Mouse (Mus musculus): Measurements from ENCODE around the gene Vsig10. TPM values are rescaled to one million over a fixed set of nuclear protein-coding genes. Genes with fewer than 3 reads are reported as not detected.
"Not testable (repeated sequence)": the region's sequence is repeated elsewhere in the genome, so short reads cannot be mapped to it uniquely, and the experiment has no call there.

Vsig10 gene
- polyA plus RNA-seq, 1 experiment from 2014 or later: 1.1 TPM

- no peaks in the 10 kb centered on the region for H3K27me3 ChIP-seq (replicated peaks; ENCODE audit: control insufficient read depth, insufficient read depth, low read length)
- no peaks in the 10 kb centered on the region for H3K9me3 ChIP-seq (replicated peaks; ENCODE audit: control insufficient read depth, low read length)
- 86% methylated on average over 6 of the region's 6 CpGs for WGBS
Measured at GRCm38 (mm10) chr5:117292547-117292946, 26.3 kb upstream of the Vsig10 start.

DNA sequence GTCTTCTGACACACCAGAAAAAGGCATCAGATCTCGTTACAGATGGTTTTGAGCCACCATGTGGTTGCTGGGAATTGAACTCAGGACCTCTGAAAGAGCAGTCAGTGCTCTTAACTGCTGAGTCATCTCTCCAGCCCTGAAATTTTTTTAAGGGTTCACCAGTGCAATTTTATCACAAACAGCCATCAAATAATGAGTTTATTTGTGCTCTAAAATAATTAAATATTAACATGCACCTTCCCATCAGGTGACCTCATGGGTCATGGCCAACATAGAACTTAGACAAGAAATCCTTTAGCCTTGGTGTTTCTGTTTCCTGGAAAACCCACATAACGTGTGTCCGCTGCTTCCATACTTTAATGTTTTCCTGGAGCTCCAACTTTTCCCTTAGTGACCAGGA is 25.1 kb upstream of the Vsig10 start:
- H3K9ac ChIP-seq (ENCODE audit: low read length); H3K4me3 ChIP-seq (ENCODE audit: low read depth, low read length); H3K27me3 ChIP-seq (replicated peaks; ENCODE audit: control insufficient read depth, insufficient read depth, low read length); H3K9me3 ChIP-seq (replicated peaks; ENCODE audit: control insufficient read depth, low read length); ATAC-seq; H3K36me3 ChIP-seq (ENCODE audit: control insufficient read depth, insufficient read depth, low read length); H3K4me2 ChIP-seq (ENCODE audit: low read length); DNase-seq (ENCODE audit: low spot score); H3K4me1 ChIP-seq (ENCODE audit: control insufficient read depth, insufficient read depth, low read length); H3K27ac ChIP-seq (ENCODE audit: low read depth, low read length): not testable (repeated sequence)
- 81% methylated on average over 3 of the region's 3 CpGs for WGBS

More at GRCm38 (mm10) chr5:117292547-117292946, 26.3 kb upstream of the Vsig10 start:
- Histone ChIP-seq H3K36me3 (ENCODE audit: control insufficient read depth, insufficient read depth, low read length) (no peaks in the 10 kb centered on the region), H3K27ac (ENCODE audit: low read depth, low read length) (no peak overlapping the region), H3K9ac (ENCODE audit: low read length) (no peak overlapping the region), H3K4me3 (ENCODE audit: low read depth, low read length) (no peak overlapping the region), H3K4me2 (ENCODE audit: low read length) (no peak overlapping the region), H3K4me1 (ENCODE audit: control insufficient read depth, insufficient read depth, low read length) (no peaks in the 10 kb centered on the region)
- DNase-seq (ENCODE audit: low spot score) (no peak), ATAC-seq (no peak)

- no peak overlapping the region for H3K27ac ChIP-seq (ENCODE audit: low read depth, low read length)
- ATAC-seq (no peak), DNase-seq (ENCODE audit: low spot score) (no peak)
- H3K4me3 ChIP-seq (ENCODE audit: low read depth, low read length): no peak overlapping the region
- H3K4me1 ChIP-seq (ENCODE audit: control insufficient read depth, insufficient read depth, low read length): no peaks in the 10 kb centered on the region
- H3K27me3 ChIP-seq (replicated peaks; ENCODE audit: control insufficient read depth, insufficient read depth, low read length): no peaks in the 10 kb centered on the region
- 95% methylated on average over 8 of the region's 8 CpGs for WGBS
- H3K9ac ChIP-seq (ENCODE audit: low read length): no peak overlapping the region
- H3K4me2 ChIP-seq (ENCODE audit: low read length): no peak overlapping the region
- H3K9me3 ChIP-seq (replicated peaks; ENCODE audit: control insufficient read depth, low read length): no peaks in the 10 kb centered on the region
- no peaks in the 10 kb centered on the region for H3K36me3 ChIP-seq (ENCODE audit: control insufficient read depth, insufficient read depth, low read length)
Measured at GRCm38 (mm10) chr5:117295011-117295410, 23.9 kb upstream of the Vsig10 start.

DNA sequence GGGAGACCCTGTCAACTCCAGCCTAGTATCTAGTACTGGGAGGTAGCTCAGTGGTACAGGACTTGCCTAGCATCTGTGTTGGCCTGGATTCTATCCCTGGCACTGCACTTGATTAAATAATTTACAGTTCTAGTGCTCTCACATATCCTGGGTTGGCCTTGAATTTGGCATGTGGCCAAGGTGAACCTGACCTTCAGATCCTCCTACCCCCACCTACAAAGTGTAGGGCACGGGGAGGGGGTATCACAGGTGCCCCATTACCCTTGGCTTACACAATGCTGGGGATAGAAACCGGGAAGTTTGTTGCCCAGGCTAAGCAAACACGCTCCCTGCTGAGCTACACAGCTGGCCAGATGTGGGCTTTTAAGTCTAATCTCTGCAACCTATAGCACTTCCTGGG is 16.0 kb upstream of the Vsig10 start:
- Histone ChIP-seq H3K36me3 (ENCODE audit: control insufficient read depth, insufficient read depth, low read length) (no peaks in the 10 kb centered on the region), H3K4me2 (ENCODE audit: low read length) (no peak overlapping the region), H3K4me3 (ENCODE audit: low read depth, low read length) (no peak overlapping the region), H3K9me3 (replicated peaks; ENCODE audit: control insufficient read depth, low read length) (no peaks in the 10 kb centered on the region), H3K9ac (ENCODE audit: low read length) (no peak overlapping the region), H3K4me1 (ENCODE audit: control insufficient read depth, insufficient read depth, low read length) (no peaks in the 10 kb centered on the region), H3K27ac (ENCODE audit: low read depth, low read length) (no peak overlapping the region), H3K27me3 (replicated peaks; ENCODE audit: control insufficient read depth, insufficient read depth, low read length) (no peaks in the 10 kb centered on the region)
- ATAC-seq: no peak
- no peak for DNase-seq (ENCODE audit: low spot score)
- WGBS: 72% methylated on average over 3 of the region's 3 CpGs

- no peak for DNase-seq (ENCODE audit: low spot score)
- H3K27me3 ChIP-seq (replicated peaks; ENCODE audit: control insufficient read depth, insufficient read depth, low read length): no peaks in the 10 kb centered on the region
- no peaks in the 10 kb centered on the region for H3K9me3 ChIP-seq (replicated peaks; ENCODE audit: control insufficient read depth, low read length)
- H3K4me1 ChIP-seq (ENCODE audit: control insufficient read depth, insufficient read depth, low read length): no peaks in the 10 kb centered on the region
- H3K36me3 ChIP-seq (ENCODE audit: control insufficient read depth, insufficient read depth, low read length): no peaks in the 10 kb centered on the region
- H3K4me2 ChIP-seq (ENCODE audit: low read length): no peak overlapping the region
- no peak for ATAC-seq
- H3K27ac ChIP-seq (ENCODE audit: low read depth, low read length): no peak overlapping the region
- no peak overlapping the region for H3K4me3 ChIP-seq (ENCODE audit: low read depth, low read length)
- H3K9ac ChIP-seq (ENCODE audit: low read length): no peak overlapping the region
- WGBS: 57% methylated on average over 18 of the region's 18 CpGs
Measured at GRCm38 (mm10) chr5:117303691-117304579, 14.9 kb upstream of the Vsig10 start.

DNA sequence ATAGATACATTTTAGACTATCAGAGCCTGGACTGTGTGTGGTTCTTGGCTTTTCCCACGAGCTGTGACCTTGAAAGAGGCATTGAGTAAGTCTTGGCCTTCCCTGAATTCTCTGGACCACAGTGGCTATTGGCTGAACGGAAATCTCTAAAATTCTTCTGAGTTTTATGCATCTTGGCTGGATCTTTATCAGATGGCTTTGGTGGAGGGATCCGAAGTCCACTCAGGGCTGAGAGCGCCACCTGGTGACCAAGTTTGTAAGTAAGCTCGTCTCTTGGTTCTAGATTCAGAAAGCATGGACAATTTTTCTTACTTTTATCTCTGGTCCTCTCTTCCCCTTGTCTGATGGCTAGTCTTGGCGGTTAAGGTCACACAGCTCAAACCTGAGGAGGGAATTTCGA is 13.9 kb upstream of the Vsig10 start:
- Histone ChIP-seq H3K9me3 (replicated peaks; ENCODE audit: control insufficient read depth, low read length) (no peaks in the 10 kb centered on the region), H3K4me2 (ENCODE audit: low read length) (no peak overlapping the region), H3K4me3 (ENCODE audit: low read depth, low read length) (no peak overlapping the region), H3K4me1 (ENCODE audit: control insufficient read depth, insufficient read depth, low read length) (no peaks in the 10 kb centered on the region), H3K36me3 (ENCODE audit: control insufficient read depth, insufficient read depth, low read length) (no peaks in the 10 kb centered on the region), H3K27me3 (replicated peaks; ENCODE audit: control insufficient read depth, insufficient read depth, low read length) (no peaks in the 10 kb centered on the region), H3K9ac (ENCODE audit: low read length) (no peak overlapping the region), H3K27ac (ENCODE audit: low read depth, low read length) (no peak overlapping the region)
- DNase-seq (ENCODE audit: low spot score): peak; percentile 78
- ATAC-seq: no peak
- 78% methylated on average over 7 of the region's 7 CpGs for WGBS

DNA sequence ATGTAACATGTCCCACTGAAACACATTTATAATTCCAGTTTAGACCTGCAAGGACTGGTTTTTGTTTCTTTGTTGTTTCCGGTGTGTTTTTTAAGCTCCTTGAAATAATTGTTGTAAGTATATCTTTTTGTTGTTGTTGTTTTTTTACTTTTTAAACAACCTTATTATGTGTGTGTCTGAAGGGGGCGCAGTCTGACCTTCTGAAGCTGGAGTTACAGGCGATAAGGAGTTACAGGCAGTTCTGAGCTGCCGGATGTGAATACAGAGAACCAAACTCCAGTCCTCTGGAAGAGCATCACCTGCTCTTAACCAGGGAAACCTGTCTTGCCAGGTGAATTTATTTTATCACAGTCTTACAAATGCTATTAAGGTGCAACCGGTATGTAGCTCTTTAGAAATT is 13.1 kb upstream of the Vsig10 start:
- Histone ChIP-seq H3K4me1 (ENCODE audit: control insufficient read depth, insufficient read depth, low read length) (no peaks in the 10 kb centered on the region), H3K9ac (ENCODE audit: low read length) (no peak overlapping the region), H3K9me3 (replicated peaks; ENCODE audit: control insufficient read depth, low read length) (no peaks in the 10 kb centered on the region), H3K4me2 (ENCODE audit: low read length) (no peak overlapping the region), H3K36me3 (ENCODE audit: control insufficient read depth, insufficient read depth, low read length) (no peaks in the 10 kb centered on the region), H3K27ac (ENCODE audit: low read depth, low read length) (no peak overlapping the region), H3K4me3 (ENCODE audit: low read depth, low read length) (no peak overlapping the region), H3K27me3 (replicated peaks; ENCODE audit: control insufficient read depth, insufficient read depth, low read length) (no peaks in the 10 kb centered on the region)
- 93% methylated on average over 5 of the region's 5 CpGs for WGBS
- ATAC-seq (no peak), DNase-seq (ENCODE audit: low spot score) (no peak)

DNA sequence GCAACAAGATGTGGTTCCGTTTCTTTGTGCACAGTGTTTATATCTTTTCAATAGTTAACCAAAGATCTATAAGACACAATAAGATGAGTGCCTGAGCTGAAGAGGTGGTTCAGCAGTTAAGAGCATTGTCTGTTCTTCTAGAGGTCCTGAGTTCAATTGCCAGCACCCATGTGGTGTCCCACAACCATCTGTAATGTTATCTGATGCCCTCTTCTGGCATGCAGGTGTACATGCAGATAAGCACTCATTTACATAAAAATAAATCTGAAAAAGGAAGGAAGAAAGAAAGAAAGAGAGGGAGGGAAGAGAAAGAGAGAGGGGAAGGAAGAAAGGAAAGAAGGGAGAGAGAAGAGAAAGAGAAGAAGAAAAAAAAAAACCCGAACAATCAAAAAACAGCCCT is 12.1 kb upstream of the Vsig10 start:
- Histone ChIP-seq H3K27me3 (replicated peaks; ENCODE audit: control insufficient read depth, insufficient read depth, low read length) (no peaks in the 10 kb centered on the region), H3K4me2 (ENCODE audit: low read length) (no peak overlapping the region), H3K27ac (ENCODE audit: low read depth, low read length) (no peak overlapping the region), H3K36me3 (ENCODE audit: control insufficient read depth, insufficient read depth, low read length) (no peaks in the 10 kb centered on the region), H3K4me1 (ENCODE audit: control insufficient read depth, insufficient read depth, low read length) (no peaks in the 10 kb centered on the region), H3K9me3 (replicated peaks; ENCODE audit: control insufficient read depth, low read length) (no peaks in the 10 kb centered on the region), H3K4me3 (ENCODE audit: low read depth, low read length) (no peak overlapping the region), H3K9ac (ENCODE audit: low read length) (no peak overlapping the region)
- DNase-seq (ENCODE audit: low spot score) (no peak), ATAC-seq (no peak)
- 96% methylated on average over 2 of the region's 2 CpGs for WGBS

- no peak overlapping the region for H3K27ac ChIP-seq (ENCODE audit: low read depth, low read length)
- H3K4me2 ChIP-seq (ENCODE audit: low read length): no peak overlapping the region
- H3K36me3 ChIP-seq (ENCODE audit: control insufficient read depth, insufficient read depth, low read length): no peaks in the 10 kb centered on the region
- no peaks in the 10 kb centered on the region for H3K4me1 ChIP-seq (ENCODE audit: control insufficient read depth, insufficient read depth, low read length)
- ATAC-seq (no peak), DNase-seq (ENCODE audit: low spot score) (peak; percentile 50)
- H3K27me3 ChIP-seq (replicated peaks; ENCODE audit: control insufficient read depth, insufficient read depth, low read length): no peaks in the 10 kb centered on the region
- H3K9ac ChIP-seq (ENCODE audit: low read length): no peak overlapping the region
- H3K9me3 ChIP-seq (replicated peaks; ENCODE audit: control insufficient read depth, low read length): no peaks in the 10 kb centered on the region
- no peak overlapping the region for H3K4me3 ChIP-seq (ENCODE audit: low read depth, low read length)
- WGBS: 44% methylated on average over 11 of the region's 11 CpGs
Measured at GRCm38 (mm10) chr5:117307699-117308098, 11.2 kb upstream of the Vsig10 start.

Measured in forebrain, embryonic 14.5 days (tissue).